Mouse (Mus musculus): Measurements from ENCODE around the gene Fat3.

Gene Fat3

GRCm38 (mm10) chr9:16501186-16501711 lies at the start of gene Fat3:
Gene Fat3, minus strand, starts transcription at chr9:16501285.
- DNase-seq (ENCODE audit: low spot score), result no peak

- DNase-seq (ENCODE audit: low spot score), result no peak
These were observed 31.8 kb upstream of the Fat3 start for GRCm38 (mm10) chr9:16532884-16533283.

GRCm38 (mm10) chr9:16517543-16517942 lies 16.5 kb upstream of the Fat3 start:
- DNase-seq (ENCODE audit: low spot score), result no peak

- DNase-seq (ENCODE audit: low spot score), result no peak
These were observed 10.9 kb upstream of the Fat3 start for GRCm38 (mm10) chr9:16512005-16512404.

GRCm38 (mm10) chr9:16503776-16504175 lies 2.7 kb upstream of the Fat3 start:
- no peak for DNase-seq (ENCODE audit: low spot score)

- DNase-seq (ENCODE audit: low spot score), result no peak
These were observed 1.7 kb upstream of the Fat3 start for GRCm38 (mm10) chr9:16502673-16503343.

GRCm38 (mm10) chr9:16501990-16502672 lies 1.0 kb upstream of the Fat3 start:
- DNase-seq (ENCODE audit: low spot score), result no peak

- no peak for DNase-seq (ENCODE audit: low spot score)
These were observed 501 bp downstream of the Fat3 start for GRCm38 (mm10) chr9:16500382-16501185.

- DNase-seq (ENCODE audit: low spot score), result no peak
These were observed 1.3 kb downstream of the Fat3 start for GRCm38 (mm10) chr9:16499621-16500381.

GRCm38 (mm10) chr9:16498876-16499275 lies 2.2 kb downstream of the Fat3 start:
- no peak for DNase-seq (ENCODE audit: low spot score)

GRCm38 (mm10) chr9:16497361-16497760 lies 3.7 kb downstream of the Fat3 start:
- DNase-seq (ENCODE audit: low spot score), result no peak

- DNase-seq (ENCODE audit: low spot score), result no peak
These were observed 4.8 kb downstream of the Fat3 start for GRCm38 (mm10) chr9:16496331-16496730.

GRCm38 (mm10) chr9:16489661-16490060 lies 11.4 kb downstream of the Fat3 start:
- no peak for DNase-seq (ENCODE audit: low spot score)

- no peak for DNase-seq (ENCODE audit: low spot score)
These were observed 13.5 kb downstream of the Fat3 start for GRCm38 (mm10) chr9:16487565-16487964.

GRCm38 (mm10) chr9:16486229-16486628 lies 14.9 kb downstream of the Fat3 start:
- DNase-seq (ENCODE audit: low spot score), result no peak

GRCm38 (mm10) chr9:16485173-16485572 lies 15.9 kb downstream of the Fat3 start:
- DNase-seq (ENCODE audit: low spot score), result no peak

GRCm38 (mm10) chr9:16484765-16485164 lies 16.3 kb downstream of the Fat3 start:
- DNase-seq (ENCODE audit: low spot score), result no peak

- no peak for DNase-seq (ENCODE audit: low spot score)
These were observed 39.6 kb downstream of the Fat3 start for GRCm38 (mm10) chr9:16461491-16461890.

- DNase-seq (ENCODE audit: low spot score), result no peak
These were observed 40.5 kb downstream of the Fat3 start for GRCm38 (mm10) chr9:16460591-16460990.

- no peak for DNase-seq (ENCODE audit: low spot score)
These were observed 59.2 kb downstream of the Fat3 start for GRCm38 (mm10) chr9:16441930-16442329.

- no peak for DNase-seq (ENCODE audit: low spot score)
These were observed 60.4 kb downstream of the Fat3 start for GRCm38 (mm10) chr9:16440638-16441037.

GRCm38 (mm10) chr9:16439941-16440340 lies 61.1 kb downstream of the Fat3 start:
- no peak for DNase-seq (ENCODE audit: low spot score)

All from MN1 (cell line).